Mouse (Mus musculus): ENCODE measurements at regions not wholly inside any gene's neighbourhood (a gene's known extent, or its start where the extent isn't known, plus 50 kb on each side); places are given as distances from the start of the nearest gene placed in this dataset.

DNA sequence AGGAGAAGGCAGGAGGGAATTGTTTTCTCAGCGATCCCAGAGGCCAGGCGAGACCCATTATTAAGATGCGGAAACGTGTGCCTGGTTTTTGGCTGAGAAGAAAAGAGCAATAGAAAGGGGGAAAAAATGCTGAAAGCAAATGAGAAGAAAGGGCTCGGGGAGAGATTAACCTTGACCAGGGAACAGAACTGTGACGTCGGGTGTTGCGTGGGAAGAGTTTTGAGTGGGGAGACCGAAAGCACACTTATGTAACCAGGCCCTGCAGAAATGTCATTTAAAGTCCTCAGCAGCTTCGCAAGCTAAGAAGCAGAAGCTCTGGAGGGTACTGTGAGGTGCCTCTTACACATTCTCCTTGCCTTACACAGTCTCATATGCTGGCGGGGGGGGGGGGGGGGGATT lies 111.0 kb upstream of the Frmd6 start:
- no peak for DNase-seq (ENCODE audit: low spot score in 2 of 2)

DNA sequence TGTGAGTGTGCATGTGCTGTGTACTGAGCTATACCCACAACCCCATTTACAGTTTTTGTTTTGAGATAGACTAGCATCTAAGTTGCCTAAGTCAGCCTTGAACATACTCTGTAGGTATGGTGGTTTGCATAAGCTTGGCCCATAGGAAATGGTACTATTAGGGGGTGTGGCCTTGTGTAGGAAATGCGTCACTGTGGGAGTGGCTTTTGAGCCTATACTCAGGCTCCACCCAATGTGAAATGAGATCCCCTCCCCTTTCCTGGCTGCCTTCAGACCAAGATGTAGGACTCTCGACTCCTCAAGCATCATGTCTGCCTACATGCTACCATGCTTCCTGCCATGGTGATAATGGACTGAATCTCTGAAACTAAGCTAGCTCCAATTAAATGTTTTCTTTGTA lies 109.5 kb upstream of the Frmd6 start:
- no peak for DNase-seq (ENCODE audit: low spot score in 2 of 2)

DNA sequence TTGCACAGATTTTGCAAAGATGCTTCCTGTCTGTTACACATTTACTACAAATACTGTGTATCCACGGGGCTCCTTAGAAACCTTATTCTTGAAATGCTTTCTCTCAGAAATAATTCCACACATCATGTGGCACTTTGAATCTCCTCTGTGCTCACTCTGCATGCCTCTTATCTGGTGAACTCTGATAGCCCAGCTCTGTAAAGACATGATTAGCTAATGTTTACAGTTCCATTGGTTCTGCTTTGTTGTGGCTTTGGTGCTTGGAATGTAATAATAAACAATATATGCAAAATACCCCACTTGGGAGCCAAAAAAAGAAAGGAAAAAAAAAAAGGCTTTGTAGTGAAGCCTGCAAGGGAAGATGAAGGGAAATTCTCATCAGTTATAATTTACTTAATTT lies 106.7 kb upstream of the Frmd6 start:
- no peak for DNase-seq (ENCODE audit: low spot score in 2 of 2)

DNA sequence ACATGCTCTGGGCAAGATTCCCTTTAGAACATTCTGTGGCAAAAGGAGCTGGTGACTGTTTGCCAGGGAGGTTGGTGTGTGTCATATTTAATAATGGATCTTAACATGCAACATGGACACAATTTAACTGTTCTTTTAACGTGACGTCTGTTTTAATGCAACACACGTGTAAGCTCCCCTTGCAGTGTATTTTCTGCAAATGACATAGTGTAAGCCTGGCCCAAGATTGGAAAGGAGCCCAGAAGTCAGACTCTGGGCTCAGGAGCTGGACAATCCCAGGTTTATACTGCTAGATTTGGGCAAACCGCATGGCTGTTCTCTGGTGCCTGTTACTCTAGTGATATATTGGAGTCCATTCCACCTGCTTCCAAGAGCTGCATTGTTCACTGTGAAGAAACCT lies 106.1 kb upstream of the Frmd6 start:
- DNase-seq (ENCODE audit: low spot score in 2 of 2) = no peak

DNA sequence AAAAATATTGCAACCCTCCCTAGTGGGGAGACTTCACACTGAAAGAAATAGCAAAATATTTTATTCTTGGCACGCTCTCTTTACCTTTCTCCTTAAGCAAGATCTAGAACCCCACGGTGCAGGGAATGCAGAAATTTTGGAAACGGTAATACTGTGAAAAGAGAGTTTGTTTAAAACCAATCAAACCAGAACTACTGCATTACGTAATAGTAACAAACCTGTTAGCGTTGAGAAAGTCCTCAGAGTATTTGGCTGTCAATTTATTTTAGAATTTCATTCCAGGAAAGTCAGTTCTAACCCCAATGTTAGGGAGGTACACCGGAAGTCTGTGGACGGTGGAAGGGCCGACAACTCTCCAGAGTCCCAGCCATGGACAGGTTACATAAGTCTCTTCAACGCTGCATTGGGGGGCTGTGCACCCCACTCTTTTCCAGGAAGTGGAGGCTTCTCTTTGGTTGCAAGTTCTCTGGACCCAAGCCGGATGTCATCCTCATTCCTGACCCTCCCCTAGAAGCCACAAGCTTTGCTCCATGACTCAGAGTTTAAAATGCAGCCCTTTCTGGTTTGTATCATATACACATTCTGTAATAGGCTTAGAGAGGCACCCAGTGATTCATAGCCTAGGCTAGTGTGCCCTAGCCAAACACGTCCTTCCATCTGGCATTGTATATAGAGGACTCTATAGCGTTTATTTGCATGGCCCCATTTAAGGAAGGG lies 105.0 kb upstream of the Frmd6 start:
- no peak for DNase-seq (ENCODE audit: low spot score in 2 of 2)

DNA sequence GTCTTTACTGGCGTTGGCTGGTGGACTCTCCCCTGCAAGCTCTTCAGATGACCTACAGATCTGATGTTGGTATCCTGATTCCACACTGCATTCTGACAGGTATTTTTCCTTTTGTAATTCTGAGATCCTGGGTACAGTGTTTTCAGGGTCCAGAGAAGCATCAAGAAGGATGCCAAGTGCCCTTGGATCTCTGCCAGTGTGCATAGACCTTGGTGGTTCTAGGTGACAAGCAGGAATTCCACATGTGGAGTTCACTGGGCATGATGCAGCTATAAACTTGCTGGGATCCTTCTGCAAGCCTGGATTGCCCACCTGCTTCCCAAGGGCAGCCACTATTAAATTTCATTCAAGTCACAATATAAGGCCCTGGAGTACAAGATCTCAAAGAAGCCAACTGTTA lies 100.0 kb upstream of the Frmd6 start:
- no peak for DNase-seq (ENCODE audit: low spot score in 2 of 2)

DNA sequence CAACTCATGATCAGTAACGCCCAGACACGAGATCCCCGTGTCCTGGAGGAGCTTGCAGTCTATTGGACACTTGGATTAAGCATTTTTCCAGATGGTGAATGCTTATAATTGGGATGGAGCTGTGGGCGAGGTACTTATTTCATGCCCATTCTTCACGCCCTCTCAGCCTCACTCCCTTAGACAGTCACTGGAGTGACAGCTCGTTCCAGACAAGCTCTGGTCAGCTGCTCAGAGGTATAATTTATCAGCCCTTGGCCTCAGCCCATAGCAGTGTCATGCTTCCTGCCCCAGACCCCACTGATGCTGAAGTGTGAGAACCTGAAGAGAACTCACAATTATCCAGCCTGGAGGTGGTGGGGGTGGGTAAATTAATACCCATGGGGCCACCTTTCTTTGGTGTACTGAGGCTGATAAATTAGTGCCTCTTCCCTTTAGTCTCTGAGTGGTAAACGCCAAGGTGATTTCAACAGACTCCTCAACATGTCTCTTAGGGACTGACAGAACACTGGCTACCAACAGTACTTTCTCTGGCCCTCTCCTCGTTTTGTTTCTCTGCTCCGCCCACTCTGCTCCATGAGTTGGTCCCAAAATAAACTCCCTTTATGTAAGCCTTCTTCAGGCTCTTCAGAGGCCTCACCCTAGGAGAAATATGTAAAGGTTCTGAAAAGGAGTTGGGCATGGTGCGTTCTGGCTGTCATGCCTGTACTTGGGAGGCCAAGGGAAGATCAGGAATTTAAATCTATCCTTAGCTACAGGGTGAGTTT lies 97.6 kb upstream of the Frmd6 start:
- DNase-seq (ENCODE audit: low spot score in 2 of 2) = no peak

DNA sequence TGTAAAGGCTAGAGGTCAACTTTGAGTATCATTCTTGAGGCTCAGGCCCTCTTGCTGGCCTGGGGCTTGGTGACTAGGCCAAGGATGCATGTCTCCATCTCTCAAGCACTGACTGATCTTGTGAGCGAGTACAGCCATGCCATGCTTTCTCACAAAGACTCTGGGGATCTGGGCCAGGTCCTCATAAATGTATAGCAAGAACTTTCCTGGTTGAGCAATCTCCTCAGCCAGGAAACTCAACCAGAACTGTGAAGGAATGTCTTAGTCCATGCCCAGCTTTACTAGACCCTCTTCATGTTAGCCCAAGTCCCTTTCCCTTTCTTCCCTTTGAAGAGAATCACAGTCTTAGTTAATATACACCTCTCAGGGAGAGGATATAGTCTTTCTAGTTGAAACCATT lies 96.9 kb upstream of the Frmd6 start:
- DNase-seq (ENCODE audit: low spot score in 2 of 2) = no peak

DNA sequence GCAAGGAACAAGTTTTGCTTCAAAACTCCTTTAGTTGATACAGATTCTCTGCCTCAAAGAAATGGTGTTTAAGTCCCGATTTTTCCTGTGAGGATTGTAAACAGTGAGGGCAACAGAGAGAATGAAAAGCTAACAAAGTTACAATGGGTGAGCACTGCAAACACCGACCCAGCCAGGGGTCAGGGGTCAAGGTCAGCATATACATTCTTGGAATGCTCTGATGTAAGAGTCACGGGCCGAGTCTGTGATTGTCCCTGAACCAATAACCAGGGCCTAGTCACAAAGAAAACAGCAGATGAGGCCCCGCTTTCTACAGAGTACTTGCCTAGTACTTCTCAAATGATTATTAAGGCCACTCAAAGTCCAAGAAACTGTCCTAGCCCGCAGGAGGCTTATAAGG lies 95.4 kb upstream of the Frmd6 start:
- DNase-seq (ENCODE audit: low spot score in 2 of 2) = no peak

DNA sequence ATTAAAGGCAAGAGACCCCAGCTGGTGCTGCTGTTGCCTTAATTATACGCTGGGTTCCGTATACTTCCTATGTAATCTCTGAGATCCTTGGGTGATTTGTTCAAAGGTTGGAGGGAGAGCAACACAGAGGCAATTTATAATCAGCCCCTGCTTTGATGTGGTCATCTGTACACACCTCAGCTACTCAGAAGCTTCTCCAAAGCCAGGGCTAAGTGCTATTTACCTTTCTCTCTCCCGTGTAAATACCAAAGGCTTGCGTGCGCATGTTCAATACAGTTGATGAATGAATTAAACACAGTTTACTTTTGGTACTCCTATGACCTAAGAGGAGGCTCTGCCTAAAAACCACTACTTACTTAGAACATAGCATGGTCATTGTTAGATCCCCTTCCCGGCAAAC lies 93.8 kb upstream of the Frmd6 start:
- no peak for DNase-seq (ENCODE audit: low spot score in 2 of 2)

DNA sequence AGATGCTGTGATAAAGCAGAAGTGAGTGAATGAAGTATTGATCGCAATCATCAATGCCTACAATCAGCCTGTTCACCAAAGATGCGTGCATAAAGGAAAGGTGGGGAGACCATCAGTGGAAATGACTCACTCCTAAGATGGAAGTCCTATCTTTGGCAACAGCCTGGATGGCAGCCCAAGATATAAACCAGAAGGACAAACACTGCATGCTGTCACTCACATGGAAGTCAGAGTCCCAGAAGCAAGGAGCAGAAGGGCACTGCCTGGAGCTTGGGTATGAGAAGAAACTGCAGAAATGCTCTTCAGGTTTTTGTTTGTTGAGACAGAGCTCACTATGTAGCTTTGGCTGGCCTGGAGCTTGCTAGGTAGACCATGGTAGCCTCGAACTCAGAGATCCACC lies 92.7 kb upstream of the Frmd6 start:
- DNase-seq (ENCODE audit: low spot score in 2 of 2) = no peak

DNA sequence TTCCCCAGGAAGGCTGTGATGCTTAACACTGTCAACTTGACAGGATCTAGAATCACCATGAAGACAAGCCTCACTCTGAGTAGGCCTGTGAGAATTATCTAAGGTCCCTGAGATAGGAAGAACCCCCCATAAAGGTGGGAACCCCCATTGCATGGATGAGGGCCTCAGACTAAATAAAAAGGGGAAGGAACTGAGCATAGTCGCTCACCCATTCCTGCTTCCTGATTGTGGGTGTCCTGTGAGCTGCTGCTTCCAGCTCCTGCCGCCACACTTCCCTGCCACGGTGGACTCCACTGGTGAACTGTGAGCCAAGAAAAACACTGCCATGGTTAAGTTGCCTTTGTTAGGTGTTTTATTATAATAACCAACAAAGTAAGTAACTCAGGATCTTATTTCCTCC lies 86.8 kb upstream of the Frmd6 start:
- DNase-seq (ENCODE audit: low spot score in 2 of 2) = no peak

DNA sequence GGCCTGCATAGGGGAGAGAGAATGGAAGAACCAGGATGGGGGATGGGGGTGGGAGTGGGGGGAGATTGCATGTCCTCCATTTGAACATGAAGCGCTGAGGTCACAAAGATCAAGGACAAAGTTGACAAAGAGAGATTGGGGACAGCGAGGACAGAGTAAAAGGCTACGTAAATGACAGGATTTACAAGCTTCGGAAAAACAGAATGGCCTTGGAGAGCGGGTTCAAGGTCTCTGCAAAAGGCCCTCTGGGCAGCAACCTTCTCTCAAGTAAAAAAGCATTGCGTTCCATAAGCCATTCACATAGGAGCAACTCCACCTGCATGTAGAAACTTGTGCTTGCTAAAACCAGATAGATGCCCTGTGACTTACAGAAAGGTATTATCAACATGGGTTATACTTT lies 86.0 kb upstream of the Frmd6 start:
- no peak for DNase-seq (ENCODE audit: low spot score in 2 of 2)

DNA sequence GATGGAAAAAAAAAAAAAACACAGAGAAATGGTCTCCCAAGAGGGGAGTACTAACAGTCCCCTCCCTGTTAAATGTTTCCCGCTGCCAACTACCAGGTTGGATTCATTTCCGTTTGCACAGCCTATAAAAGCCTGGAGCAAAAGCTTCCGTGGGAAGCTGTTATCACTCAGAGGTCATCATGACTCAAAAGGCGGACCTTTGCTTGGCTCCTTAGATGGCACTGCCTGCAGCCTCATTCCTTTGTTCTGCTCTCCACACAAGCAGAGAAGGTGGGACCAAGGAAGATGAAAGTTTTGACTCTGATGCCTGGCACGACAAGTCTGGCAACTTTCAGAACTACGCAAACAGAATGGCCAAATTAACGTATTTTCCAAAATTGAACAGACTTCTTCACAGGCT lies 85.5 kb upstream of the Frmd6 start:
- DNase-seq (ENCODE audit: low spot score in 2 of 2) = no peak

DNA sequence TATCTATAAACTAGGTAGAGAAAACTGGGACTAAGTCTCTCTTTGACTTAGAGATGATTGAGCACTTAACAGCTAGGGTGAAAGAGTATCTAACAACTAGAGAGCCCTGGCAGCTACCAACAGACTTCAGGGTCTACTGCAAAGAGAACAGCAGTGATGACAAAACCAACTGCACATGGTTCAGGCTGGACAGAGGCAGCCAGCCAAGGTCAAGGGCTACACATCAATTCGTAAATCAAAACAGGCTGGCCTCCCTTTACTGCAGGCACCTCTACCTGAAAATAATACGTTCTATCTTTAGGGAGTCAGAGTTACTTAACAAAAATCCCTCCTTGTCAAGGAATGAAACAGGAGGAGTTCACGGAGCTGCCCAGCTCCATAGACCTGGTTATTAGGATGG lies 82.5 kb upstream of the Frmd6 start:
- no peak for DNase-seq (ENCODE audit: low spot score in 2 of 2)

DNA sequence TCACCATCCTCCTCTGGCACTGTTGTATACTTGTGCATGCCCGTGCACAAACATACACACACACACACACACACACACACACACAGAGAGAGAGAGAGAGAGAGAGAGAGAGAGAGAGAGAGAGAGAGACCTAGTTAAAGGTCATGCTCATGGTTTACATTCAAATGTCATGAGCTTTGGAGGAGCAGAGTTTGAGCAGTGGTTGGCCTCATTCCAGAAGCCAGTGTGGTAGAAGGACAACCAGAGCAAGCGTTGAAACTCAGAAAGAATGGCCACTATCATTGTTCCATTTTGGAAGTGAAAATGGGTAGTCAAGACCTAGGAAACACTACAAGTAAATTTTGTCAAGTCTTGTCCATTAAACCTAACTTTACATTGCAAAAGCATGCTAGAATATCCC lies 79.6 kb upstream of the Frmd6 start:
- DNase-seq (ENCODE audit: low spot score in 2 of 2) = no peak

DNA sequence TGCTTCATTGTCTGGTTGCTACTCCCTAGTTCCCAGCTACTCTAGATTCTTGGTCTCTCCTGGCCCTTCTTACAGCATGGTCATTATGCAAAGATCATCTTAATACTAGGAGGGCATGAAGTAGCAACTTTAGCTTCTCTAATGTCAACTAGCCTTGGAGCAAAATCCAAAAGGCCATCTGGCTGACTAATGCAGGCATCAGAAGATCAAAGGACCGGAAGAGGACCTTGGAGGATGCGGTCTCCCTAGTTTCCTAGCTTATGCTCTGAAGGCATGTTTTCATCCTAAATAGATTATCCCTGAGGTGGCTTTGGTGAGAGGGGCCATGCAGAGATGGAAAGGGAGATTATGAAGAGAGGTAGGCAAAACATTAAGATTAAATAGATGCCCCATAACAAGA lies 75.7 kb upstream of the Frmd6 start:
- DNase-seq (ENCODE audit: low spot score in 2 of 2) = no peak

DNA sequence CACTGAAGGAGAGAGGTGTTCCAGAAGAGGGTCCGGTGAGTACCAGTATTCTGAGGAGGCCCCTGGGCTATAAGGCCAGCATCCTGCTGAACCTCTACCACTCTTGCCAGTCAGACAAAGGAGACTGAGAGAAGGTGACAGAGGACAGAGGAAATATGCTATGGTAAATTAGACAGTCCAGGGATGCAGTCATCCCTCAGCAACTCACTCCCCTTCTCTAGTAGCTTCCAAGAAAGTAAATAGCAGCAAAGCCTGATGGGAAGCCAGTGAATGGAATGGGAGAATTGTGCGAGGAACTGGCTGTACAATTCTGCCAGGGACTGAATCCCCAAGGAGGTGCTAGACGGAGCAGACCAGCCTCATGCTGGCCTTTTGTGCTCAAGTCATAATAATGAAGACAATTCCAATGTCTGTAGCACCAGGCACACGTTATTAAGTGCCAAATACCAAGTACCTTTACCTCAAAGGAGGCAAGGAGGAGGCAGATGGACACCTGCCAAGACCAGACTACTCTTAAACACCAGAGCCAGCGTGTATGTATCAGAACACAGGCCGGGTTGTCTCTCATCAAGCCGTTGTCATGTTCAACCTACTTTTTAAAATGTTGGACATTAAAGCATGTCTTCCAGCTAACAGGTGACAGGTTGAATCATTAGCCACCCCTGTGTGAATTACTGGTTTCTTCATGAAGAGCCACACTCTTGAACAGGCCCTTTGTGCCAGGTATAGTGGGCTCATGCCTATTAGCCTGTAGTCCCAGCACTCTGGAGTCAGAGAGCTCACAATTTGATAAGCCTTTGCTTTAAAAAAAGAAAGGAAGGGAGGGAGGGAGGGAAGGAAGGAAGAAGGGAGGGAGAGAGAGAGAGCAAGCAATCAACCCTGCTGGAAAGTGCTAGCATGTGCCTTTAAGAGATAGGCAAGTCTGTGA lies 74.4 kb upstream of the Frmd6 start:
- no peak for DNase-seq (ENCODE audit: low spot score in 2 of 2)

DNA sequence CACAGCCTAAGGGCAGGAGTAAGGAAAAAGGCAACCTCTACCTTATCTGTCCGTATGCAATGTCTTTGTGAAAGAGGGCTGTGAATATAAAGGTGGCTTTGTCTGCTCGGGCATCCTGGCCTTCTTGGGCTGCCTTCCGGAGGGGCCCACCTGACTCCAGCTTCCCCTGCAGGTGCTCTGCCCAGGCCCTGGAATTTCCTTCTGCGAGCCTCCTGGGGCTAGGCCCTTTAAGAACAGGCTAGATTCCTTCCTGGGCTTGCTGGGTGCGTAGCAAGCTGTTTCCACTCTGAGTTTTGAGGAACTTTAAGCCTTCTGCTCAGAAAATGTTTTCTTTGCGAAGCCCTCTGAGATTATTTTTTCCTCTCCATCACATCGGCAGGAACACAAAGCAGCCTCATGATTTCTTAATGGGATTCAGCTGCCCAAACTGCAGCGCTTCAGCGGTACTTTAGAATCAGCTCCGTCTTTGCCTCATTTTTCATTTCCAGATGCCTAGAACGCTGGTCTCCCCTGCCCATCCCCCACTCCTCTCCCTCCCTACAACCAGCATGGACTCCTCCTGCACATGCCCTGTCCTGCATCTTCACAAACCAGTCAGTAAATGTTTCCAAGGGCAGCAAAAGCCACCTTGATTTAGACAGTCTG lies 72.9 kb upstream of the Frmd6 start:
- DNase-seq (ENCODE audit: low spot score in 2 of 2) = no peak

DNA sequence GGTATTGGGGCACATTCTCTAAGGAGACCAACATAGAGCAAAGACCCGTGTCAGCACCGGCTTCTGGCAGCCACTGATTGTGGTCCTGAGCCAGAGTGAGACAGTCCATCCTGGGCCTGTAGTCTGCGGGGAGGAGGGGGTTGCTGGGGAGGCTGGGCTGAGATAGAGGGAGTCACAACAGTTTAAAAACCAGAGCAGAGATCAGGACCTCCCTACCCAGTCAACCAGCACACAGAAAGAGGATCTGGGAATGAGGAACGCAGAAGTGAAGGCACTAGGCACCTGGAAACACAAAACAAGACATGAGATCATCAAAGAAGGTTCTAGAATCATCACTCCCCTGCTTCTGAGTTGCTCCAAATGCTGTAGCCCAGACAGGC lies 72.4 kb upstream of the Frmd6 start:
- no peak for DNase-seq (ENCODE audit: low spot score in 2 of 2)

DNA sequence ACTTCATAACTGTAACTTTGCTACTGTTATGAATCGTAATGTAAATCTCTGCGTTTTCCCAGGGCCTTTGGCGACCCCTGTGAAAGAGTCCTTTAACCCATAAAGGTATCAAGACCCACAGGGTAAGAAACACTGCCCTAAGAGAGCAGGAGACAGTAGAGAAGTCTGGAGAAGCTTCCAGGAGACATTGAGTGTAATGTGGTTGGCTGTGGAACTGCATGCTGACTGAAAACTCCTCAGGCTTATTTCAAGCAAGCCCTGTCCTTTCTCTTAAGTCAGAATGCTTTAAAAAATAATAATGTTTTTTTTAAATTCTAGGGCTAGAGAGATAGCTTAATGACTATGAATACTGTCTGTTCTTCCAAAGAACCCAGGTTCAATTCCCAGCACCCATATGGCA lies 71.9 kb upstream of the Frmd6 start:
- DNase-seq (ENCODE audit: low spot score in 2 of 2) = no peak

DNA sequence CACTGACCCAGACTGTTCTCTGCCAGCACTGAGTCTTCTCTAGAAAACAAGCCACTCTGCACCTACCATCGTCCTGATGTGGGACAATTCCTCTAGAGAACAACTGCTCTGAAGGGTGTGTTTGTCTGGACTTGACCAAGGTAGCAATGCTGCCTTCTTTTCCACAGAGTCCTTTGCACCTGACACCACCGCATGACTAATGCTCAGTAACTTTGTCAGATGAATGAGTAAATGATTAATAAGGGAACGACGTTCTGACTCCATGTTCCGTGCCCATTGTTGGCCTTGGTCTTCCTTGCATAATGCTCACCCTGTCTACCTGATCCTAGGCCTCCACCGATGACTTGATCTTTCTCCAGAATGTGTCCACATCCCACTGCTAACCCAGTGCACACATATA lies 67.2 kb upstream of the Frmd6 start:
- no peak for DNase-seq (ENCODE audit: low spot score in 2 of 2)
